8 mouse cellular contexts compared by ENCODE assay signal in genomic region chr1:170459896-170460602, GRCm38 (mm10).
DNase-seq lines count a peak whose midpoint lies in the region; ATAC-seq lines count a peak whose summit lies in the region.

No protein-coding gene starts in this region.

- DNase-seq in lung, postnatal 25 days (ENCODE audit: low spot score): no peak
- DNase-seq in cerebellum, adult 9-11 months: peak; percentile 60
- no peak for DNase-seq in hindbrain, embryonic 10.5 days (ENCODE audit: low spot score)
- DNase-seq in left cerebral cortex, postnatal 14 days (ENCODE audit: low spot score in 2 of 2): no peak
- DNase-seq in urinary bladder, postnatal 25 days (ENCODE audit: low spot score): no peak
- DNase-seq in gastrocnemius, postnatal 4 days (ENCODE audit: low spot score in 2 of 2): no peak

- no peak overlapping the region for H3K4me2 ChIP-seq in lung, embryonic 15.5 days
- H3K4me2 ChIP-seq in midbrain, embryonic 15.5 days: no peak overlapping the region

- ATAC-seq in lung, embryonic 15.5 days (ENCODE audit: borderline replicate concordance, extremely low read depth, low FRiP score, low TSS enrichment): 0 out of 2 replicates have a peak, but pooled peaks have one; percentile 35
- 0 out of 2 replicates have a peak, but pooled peaks have one; percentile 55 for ATAC-seq in midbrain, embryonic 15.5 days (replicated peaks)

- peaks cover 8% of the 10 kb centered on the region for H3K4me1 ChIP-seq in lung, embryonic 15.5 days
- peaks cover 22% of the 10 kb centered on the region for H3K4me1 ChIP-seq in hindbrain, embryonic 10.5 days (replicated peaks)
- no peaks in the 10 kb centered on the region; the same call in 1 of the 2 replicates for H3K4me1 ChIP-seq in midbrain, embryonic 15.5 days

- H3K27ac ChIP-seq in lung, embryonic 15.5 days: no peak overlapping the region
- peak overlapping the region; percentile 45; the same call in 1 of the 2 replicates for H3K27ac ChIP-seq in hindbrain, embryonic 10.5 days
- no peak overlapping the region for H3K27ac ChIP-seq in midbrain, embryonic 15.5 days

- no peaks in the 10 kb centered on the region for H3K27me3 ChIP-seq in lung, embryonic 15.5 days
- H3K27me3 ChIP-seq in hindbrain, embryonic 10.5 days (ENCODE audit: insufficient read depth, poor library complexity, severe bottlenecking): no peaks in the 10 kb centered on the region
- H3K27me3 ChIP-seq in midbrain, embryonic 15.5 days (replicated peaks): no peaks in the 10 kb centered on the region

- H3K9ac ChIP-seq in lung, embryonic 15.5 days: no peak overlapping the region
- H3K9ac ChIP-seq in midbrain, embryonic 15.5 days: no peak overlapping the region

- WGBS in lung, embryonic 15.5 days: 56% methylated on average over 5 of the region's 5 CpGs
- WGBS in hindbrain, embryonic 10.5 days: 60% methylated on average over 5 of the region's 5 CpGs
- 48% methylated on average over 5 of the region's 5 CpGs for WGBS in midbrain, embryonic 15.5 days

- no peaks in the 10 kb centered on the region for H3K36me3 ChIP-seq in lung, embryonic 15.5 days
- H3K36me3 ChIP-seq in hindbrain, embryonic 10.5 days: no peaks in the 10 kb centered on the region
- H3K36me3 ChIP-seq in midbrain, embryonic 15.5 days (replicated peaks): no peaks in the 10 kb centered on the region

- intact Hi-C loops in left cerebral cortex, postnatal 14 days (cut with DNase I): no loop called here

- H3K9me3 ChIP-seq in lung, embryonic 15.5 days: no peaks in the 10 kb centered on the region
- no peaks in the 10 kb centered on the region for H3K9me3 ChIP-seq in hindbrain, embryonic 10.5 days
- no peaks in the 10 kb centered on the region for H3K9me3 ChIP-seq in midbrain, embryonic 15.5 days

- no peak overlapping the region for H3K4me3 ChIP-seq in lung, embryonic 15.5 days
- H3K4me3 ChIP-seq in hindbrain, embryonic 10.5 days: no peak overlapping the region
- no peak overlapping the region for H3K4me3 ChIP-seq in midbrain, embryonic 15.5 days
